Mouse (Mus musculus) kidney, postnatal 0 days (tissue): ENCODE measurements around the gene Nln. TPM values are rescaled to one million over a fixed set of nuclear protein-coding genes. Genes with fewer than 3 reads are reported as not detected.
A peak's percentile ranks its signal among the peaks of the same experiment; 100 is the strongest.

Source experiments
- ATAC-seq: fragments of 200-750 bp; cut with Nextera tagmentation; replicated peaks from 2 replicates; pipeline ENCODE4 v1.8.0; 2017; ENCODE audit warnings: low read depth, moderate number of reproducible peaks, moderate TSS enrichment, moderate library complexity; ENCODE audit not compliant: low FRiP score
- DNase-seq: peaks from one replicate; pipeline ENCODE4 v3.0.0-alpha.2; 2016; ENCODE audit warnings: low spot score
- H3K27ac ChIP-seq: fragments of 300-500 bp; sonication (generic); 2 replicates; pipeline ENCODE4 v1.5.1; 2014; ENCODE audit warnings: mild to moderate bottlenecking
- H3K27me3 ChIP-seq: fragments of 300-500 bp; sonication (generic); 2 replicates; pipeline ENCODE4 v1.6.1; 2014; ENCODE audit warnings: low read length, mixed read lengths; ENCODE audit not compliant: insufficient read depth
- H3K36me3 ChIP-seq: fragments of 300-500 bp; sonication (generic); 2 replicates; pipeline ENCODE4 v1.6.1; 2014; ENCODE audit warnings: low read length, mixed read lengths; ENCODE audit not compliant: insufficient read depth
- H3K4me1 ChIP-seq: fragments of 300-500 bp; sonication (generic); replicated peaks from 2 replicates; pipeline ENCODE4 v1.6.1; 2014; ENCODE audit warnings: antibody characterized with exemption, low read length, mixed read lengths; ENCODE audit not compliant: insufficient read depth
- H3K4me2 ChIP-seq: fragments of 300-500 bp; sonication (generic); 2 replicates; pipeline ENCODE4 v1.6.1; 2014; ENCODE audit warnings: mild to moderate bottlenecking, low read length, moderate library complexity, mixed read lengths
- H3K4me3 ChIP-seq: fragments of 300-500 bp; sonication (generic); replicated peaks from 2 replicates; pipeline ENCODE4 v1.5.1; 2014; ENCODE audit warnings: low read depth, low read length
- H3K9ac ChIP-seq: fragments of 300-500 bp; sonication (generic); 2 replicates; pipeline ENCODE4 v1.6.1; 2014; ENCODE audit warnings: low read depth, low read length
- H3K9me3 ChIP-seq: fragments of 300-500 bp; sonication (generic); replicated peaks from 2 replicates; pipeline ENCODE4 v1.6.1; 2016; ENCODE audit warnings: low read length, inconsistent platforms, mixed read lengths
- CTCF ChIP-seq: IDR thresholded peaks from 2 replicates; pipeline ENCODE4 v1.5.1; 2016; ENCODE audit warnings: antibody characterized with exemption, low read depth, mild to moderate bottlenecking, moderate library complexity
- WGBS: fragments of 180-500 bp; shearing (Covaris S2); extraction: QIAGEN DNeasy Blood & Tissue Kit; methylation state at CpG from one replicate; pipeline ENCODE4 v1.1.7; 2014; 5-methylcytosine and 5-hydroxymethylcytosine counted together
- polyA plus RNA-seq: library from polyadenylated mRNA; unstranded; fragments of >200 nt; fragmentation: Nextera tagmentation; extraction: Ambion mirVana; gene quantifications from 2 replicates; pipeline ENCODE4 v1.2.1, GENCODE M21; 2015

Gene Nln
- polyA plus RNA-seq, 1 experiment from 2014 or later, result 13.5 TPM

DNA sequence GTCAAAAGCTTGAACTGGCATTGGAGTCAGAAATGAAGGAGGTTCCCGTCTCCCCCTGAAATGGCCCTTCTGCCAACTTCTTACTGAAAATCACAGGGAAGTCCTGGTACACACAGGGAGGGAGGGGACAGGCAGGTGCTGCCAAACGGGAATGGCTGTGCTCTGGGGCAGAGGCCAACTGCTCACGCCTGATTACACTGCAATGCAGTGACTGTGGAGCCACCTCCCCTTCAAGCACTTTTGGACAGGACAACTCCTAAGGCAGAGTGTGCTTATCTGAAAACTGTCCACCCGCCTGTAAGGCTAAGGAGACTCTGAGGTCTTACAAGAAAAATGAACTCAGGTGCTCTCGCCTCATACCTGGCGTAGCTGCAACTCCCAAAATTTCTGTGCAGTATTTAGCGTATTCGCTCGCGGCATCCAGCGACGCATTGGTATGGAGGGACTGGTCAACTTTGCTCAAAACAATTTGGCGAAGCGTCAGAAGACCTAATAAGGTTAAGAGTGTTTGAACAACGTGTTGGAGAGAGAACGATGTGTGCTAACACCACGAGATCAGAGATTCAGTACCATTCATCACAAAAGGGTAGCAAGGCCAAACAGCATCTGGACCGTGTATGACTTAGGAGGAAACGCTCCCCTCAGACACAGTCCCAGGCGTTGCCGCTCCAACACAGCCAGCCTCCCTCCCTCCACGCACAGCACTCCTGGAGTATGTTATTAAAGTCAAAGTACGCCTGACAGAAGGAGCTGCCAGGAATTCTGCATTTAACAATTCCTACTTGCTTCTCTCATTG, 72.7 kb downstream of the Nln start:
- Histone ChIP-seq H3K36me3 (no peaks in the 10 kb centered on the region), H3K4me1 (peaks cover 36% of the 10 kb centered on the region), H3K9ac (no peak overlapping the region), H3K9me3 (no peaks in the 10 kb centered on the region), H3K27ac (peak overlapping the region; percentile 63), H3K27me3 (no peaks in the 10 kb centered on the region), H3K4me3 (no peak overlapping the region), H3K4me2 (peak overlapping the region; percentile 6; the same call in 1 of the 2 replicates)
- WGBS, result 50% methylated on average over 23 of the region's 23 CpGs
- peak; percentile 76 for ATAC-seq
- DNase-seq, result peak; percentile 67
- no peak for TF ChIP-seq CTCF

DNA sequence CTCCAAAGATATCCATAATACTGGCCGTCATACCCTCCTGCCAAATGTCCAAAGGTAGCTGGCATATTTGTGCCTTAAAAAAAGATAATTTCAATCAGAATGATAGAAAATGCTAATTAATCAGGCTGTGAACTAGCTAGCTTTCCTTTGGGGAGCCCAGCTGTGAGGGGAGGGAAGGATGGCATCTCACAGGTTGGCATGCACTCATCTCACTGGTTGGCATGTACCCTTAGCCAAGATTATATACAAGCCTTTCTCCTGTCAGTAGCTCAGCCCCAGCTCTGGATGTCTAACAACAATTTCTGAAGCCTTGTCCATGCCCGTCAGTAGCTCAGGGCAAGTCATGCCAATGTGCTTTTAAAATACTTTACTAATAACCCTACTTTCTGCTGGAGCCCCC, 73.8 kb downstream of the Nln start:
- no peak overlapping the region for H3K9ac ChIP-seq
- DNase-seq, result no peak
- WGBS, result 85% methylated on average over 2 of the region's 2 CpGs
- no peak for TF ChIP-seq CTCF
- no peak overlapping the region for H3K4me2 ChIP-seq
- no peak overlapping the region for H3K27ac ChIP-seq
- H3K4me3 ChIP-seq, result no peak overlapping the region
- no peaks in the 10 kb centered on the region for H3K27me3 ChIP-seq
- ATAC-seq, result no peak
- H3K9me3 ChIP-seq, result no peaks in the 10 kb centered on the region
- no peaks in the 10 kb centered on the region for H3K36me3 ChIP-seq
- H3K4me1 ChIP-seq, result peaks cover 36% of the 10 kb centered on the region

DNA sequence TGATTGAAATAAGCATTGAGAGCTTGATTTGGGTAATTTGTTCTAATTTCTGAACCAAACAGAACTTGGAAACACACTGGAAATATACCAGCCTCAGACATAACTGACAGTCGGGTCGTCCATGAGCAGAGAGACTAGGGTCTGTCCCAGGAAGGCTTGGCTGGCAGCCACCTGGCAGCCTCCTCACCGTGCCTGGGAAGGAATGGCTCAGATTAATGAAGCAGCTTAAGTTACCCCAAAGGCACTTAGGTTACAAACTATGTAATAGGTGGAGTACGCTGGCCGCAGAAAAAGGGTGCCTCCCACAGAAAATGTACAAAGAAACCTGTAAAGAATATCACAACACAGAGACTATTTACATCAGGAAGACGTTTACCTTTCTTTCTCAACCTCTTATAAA, 74.6 kb downstream of the Nln start:
- Histone ChIP-seq H3K4me3 (no peak overlapping the region), H3K36me3 (no peaks in the 10 kb centered on the region), H3K9ac (no peak overlapping the region), H3K4me1 (peaks cover 36% of the 10 kb centered on the region), H3K9me3 (no peaks in the 10 kb centered on the region), H3K27ac (no peak overlapping the region), H3K27me3 (no peaks in the 10 kb centered on the region), H3K4me2 (no peak overlapping the region)
- no peak for ATAC-seq
- 24% methylated on average over 6 of the region's 6 CpGs for WGBS
- no peak for TF ChIP-seq CTCF
- DNase-seq, result peak; percentile 57

DNA sequence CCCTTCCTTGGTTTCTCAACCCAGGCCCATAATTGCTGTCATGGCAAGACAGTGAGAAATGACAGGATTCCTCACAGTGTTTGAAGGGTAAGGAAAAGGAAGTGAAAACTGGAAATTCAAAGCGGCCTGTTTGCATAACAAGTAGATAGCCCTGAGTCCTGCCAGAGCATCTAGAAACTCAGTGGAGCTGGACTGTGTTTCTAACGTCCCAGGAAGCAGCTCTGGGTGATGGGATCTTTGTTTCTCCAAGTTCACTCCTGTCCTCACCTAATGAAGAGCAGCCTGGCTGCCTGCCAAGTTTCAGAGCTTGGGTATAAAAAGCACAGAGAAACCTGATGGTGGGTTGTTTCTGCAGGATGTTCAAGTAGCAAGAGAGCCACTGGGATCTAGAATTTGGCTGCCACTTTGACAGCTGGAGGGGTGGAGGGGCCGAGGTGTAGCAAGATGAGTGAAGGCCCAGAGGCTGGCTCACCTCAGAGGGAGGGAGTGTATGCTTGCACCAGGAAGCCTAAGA, 76.7 kb downstream of the Nln start:
- no peaks in the 10 kb centered on the region for H3K9me3 ChIP-seq
- no peak overlapping the region for H3K9ac ChIP-seq
- ATAC-seq (no peak), DNase-seq (no peak)
- no peak overlapping the region for H3K4me3 ChIP-seq
- WGBS, result 39% methylated on average over 3 of the region's 3 CpGs
- TF ChIP-seq CTCF, result no peak
- no peak overlapping the region for H3K27ac ChIP-seq
- H3K36me3 ChIP-seq, result no peaks in the 10 kb centered on the region
- peaks cover 24% of the 10 kb centered on the region for H3K4me1 ChIP-seq
- H3K27me3 ChIP-seq, result no peaks in the 10 kb centered on the region
- H3K4me2 ChIP-seq, result no peak overlapping the region

DNA sequence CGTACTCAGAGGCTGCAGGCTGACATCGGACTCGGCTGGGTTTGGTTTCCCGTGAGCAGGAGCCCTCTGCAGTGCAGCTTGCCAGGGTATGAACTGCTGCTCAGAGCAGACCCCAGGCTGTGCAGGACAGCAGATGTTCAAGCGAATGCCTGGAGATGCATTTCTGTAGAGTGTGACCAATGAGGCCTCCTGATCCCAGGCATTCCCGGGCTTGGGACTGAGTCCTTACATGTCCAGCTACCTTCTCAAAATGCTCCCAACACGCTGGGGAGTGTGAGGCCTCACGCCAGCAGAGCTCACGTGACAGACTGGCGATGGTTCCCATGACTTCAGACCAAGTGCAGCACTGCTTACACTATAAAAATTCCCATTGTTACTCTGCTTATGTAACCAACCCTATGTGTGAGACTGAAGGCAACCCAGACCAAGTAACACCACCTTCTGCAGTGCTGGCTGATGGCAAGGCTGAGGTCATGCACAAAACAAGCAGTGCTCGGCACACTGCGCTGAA, 77.5 kb downstream of the Nln start:
- 56% methylated on average over 12 of the region's 12 CpGs for WGBS
- Histone ChIP-seq H3K4me1 (peaks cover 18% of the 10 kb centered on the region), H3K9me3 (no peaks in the 10 kb centered on the region), H3K9ac (no peak overlapping the region), H3K4me3 (no peak overlapping the region), H3K27me3 (no peaks in the 10 kb centered on the region), H3K36me3 (no peaks in the 10 kb centered on the region), H3K27ac (no peak overlapping the region), H3K4me2 (no peak overlapping the region)
- no peak for TF ChIP-seq CTCF
- no peak for ATAC-seq
- no peak for DNase-seq

DNA sequence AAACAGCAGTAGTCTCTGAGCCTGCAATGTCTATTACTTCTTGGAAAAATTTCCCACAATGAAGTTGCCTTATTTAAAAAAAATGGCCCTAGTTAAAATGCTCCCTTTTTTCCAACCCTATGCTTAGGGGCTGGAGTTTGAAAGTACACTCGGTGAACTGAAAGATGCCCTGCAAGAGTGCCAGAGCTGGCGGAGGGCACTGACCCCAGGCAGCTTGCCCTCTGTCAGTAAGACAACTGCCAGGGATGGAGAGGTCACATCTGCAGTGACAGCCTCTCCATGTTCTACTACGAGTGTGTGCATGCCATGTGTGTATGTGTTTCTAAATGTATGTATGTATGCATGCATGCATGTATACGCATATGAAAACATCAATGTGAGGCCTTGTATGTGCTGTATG, 78.5 kb downstream of the Nln start:
- Histone ChIP-seq H3K36me3 (no peaks in the 10 kb centered on the region), H3K27me3 (no peaks in the 10 kb centered on the region), H3K4me3 (no peak overlapping the region), H3K4me2 (no peak overlapping the region), H3K9ac (no peak overlapping the region), H3K4me1 (peaks cover 10% of the 10 kb centered on the region), H3K9me3 (no peaks in the 10 kb centered on the region), H3K27ac (no peak overlapping the region)
- ATAC-seq, result no peak
- TF ChIP-seq CTCF, result no peak
- 92% methylated on average over 4 of the region's 4 CpGs for WGBS
- no peak for DNase-seq

DNA sequence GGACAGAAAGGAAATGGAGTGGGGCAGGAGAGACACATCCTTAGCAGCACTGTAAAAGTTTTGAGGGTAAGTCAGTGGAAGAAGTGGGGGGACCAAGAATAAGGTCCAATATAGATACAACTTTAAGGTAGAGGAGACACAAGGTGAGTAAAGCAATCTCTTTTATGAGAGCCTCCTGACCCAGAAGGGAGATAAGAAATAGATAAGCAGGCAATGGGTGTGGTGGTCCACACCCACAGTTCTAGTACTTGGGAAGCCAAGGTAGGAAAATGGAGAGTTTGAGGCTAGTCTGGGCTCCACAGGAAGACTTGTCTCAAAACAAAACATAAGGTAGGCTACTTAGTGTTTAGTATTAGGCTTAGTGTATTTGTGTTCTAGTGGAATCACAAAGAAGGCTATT, 79.9 kb downstream of the Nln start:
- no peak for DNase-seq
- ATAC-seq, result no peak
- H3K4me2 ChIP-seq, result no peak overlapping the region
- no peak overlapping the region for H3K27ac ChIP-seq
- no peak overlapping the region for H3K4me3 ChIP-seq
- TF ChIP-seq CTCF, result no peak
- no peak overlapping the region for H3K9ac ChIP-seq
- H3K27me3 ChIP-seq, result no peaks in the 10 kb centered on the region
- H3K36me3 ChIP-seq, result no peaks in the 10 kb centered on the region
- no peaks in the 10 kb centered on the region; the same call in 1 of the 2 replicates for H3K4me1 ChIP-seq
- no peaks in the 10 kb centered on the region for H3K9me3 ChIP-seq
